Mouse (Mus musculus) urinary bladder, postnatal 4 days (tissue): ENCODE results near the gene Mrpl54.

ENCODE experiments used
- DNase-seq, 2 experiments: peaks; one replicate each; pipeline ENCODE4 v3.0.0; 2021 to 2022; ENCODE audit warnings: low spot score in 2 of 2

Gene Mrpl54

GRCm38 (mm10) chr10:81294442-81294841 is 27.7 kb upstream of the Mrpl54 start:
- no peak for DNase-seq

- no peak for DNase-seq
Observed at GRCm38 (mm10) chr10:81293334-81294030, 26.7 kb upstream of the Mrpl54 start.

DNA sequence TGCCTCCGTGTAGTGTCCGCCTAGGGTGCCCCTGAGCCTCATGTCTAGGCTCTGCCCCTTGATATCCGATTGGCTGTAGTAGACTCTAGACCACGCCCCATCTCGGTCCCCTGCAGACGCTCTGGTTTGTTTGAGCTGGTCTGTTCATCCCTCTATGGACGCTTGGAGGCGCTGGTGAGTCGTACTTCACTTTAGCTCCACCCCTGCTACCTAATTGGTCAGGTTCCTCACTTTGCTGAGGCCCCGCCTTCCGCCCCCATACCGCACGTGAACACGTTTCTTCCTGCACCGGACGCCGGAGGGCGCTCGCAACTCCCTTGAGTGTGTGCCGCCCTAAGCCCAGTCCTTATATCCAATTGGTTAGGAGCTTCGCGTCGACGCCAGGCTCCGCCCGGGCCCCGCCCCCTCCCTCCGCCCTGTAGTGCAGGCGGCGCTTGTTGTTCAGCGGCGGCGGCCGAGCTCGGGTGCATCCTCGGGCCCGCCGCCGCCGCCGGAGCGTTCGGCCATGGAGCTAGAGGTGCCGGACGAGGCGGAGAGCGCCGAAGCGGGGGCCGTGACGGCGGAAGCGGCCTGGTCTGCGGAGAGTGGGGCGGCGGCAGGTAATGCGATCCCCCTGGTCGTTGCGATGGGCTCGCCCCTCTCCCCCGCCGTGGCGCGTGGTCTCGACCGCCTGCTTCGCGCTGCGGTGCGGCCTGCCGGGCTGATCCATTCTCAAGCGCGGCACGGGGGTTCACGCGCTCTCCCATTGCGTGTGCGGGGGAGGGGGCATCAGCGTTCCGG is 26.0 kb upstream of the Mrpl54 start, which contains the start of gene Pip5k1c:
Gene Pip5k1c (plus strand): TSS at position 410 of the 780 bp plus-strand sequence.
- DNase-seq: peak; percentile 98 to 99

- no peak for DNase-seq
Observed at GRCm38 (mm10) chr10:81291511-81292104, 24.9 kb upstream of the Mrpl54 start, which contains the start of gene Tjp3. Tjp3 (minus strand) TSS chr10:81291581.

DNA sequence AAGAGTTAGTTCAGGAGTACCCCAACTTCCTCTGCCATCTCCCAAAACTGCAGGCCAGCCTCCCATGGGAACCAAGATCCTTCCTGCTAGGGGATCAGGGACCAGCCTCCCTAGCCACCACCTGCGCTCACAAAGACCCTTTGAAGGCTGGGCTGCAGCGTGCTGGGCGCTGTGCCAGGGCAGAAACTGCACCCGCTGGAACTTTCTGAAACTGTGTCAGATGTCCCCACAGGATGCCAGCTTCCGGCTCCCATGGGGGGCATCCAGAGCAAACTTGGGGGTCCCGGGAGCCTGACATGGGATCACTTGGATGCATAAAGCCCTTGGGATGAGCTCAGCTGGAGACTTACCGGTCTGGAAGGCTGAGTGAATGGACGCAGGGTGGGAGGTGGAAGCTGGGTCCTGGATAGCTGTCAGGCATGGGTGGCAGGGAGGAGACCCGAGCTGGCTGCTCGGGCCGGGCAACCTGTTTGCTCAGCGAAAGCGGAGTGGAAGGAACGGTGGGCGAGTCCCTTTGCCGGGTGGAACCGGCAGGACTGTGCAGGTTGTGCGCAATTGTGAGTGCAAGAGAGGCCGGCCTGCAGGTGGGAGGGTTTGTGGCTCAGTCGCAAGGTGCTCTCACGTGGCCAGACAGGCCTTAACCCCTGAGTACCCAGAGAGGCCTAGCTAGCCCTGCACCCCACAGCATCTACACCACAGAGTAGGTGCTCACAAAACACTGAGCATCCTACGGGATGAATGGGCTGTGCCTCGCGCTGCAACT is 24.1 kb upstream of the Mrpl54 start:
- no peak for DNase-seq

- no peak for DNase-seq
Observed at GRCm38 (mm10) chr10:81289811-81290210, 23.1 kb upstream of the Mrpl54 start.

- no peak for DNase-seq
Observed at GRCm38 (mm10) chr10:81289278-81289677, 22.5 kb upstream of the Mrpl54 start.

GRCm38 (mm10) chr10:81288601-81289000 is 21.9 kb upstream of the Mrpl54 start:
- no peak for DNase-seq

GRCm38 (mm10) chr10:81287513-81288157 is 20.9 kb upstream of the Mrpl54 start:
- peak in 1 of 2 experiments; percentile 75 for DNase-seq

- no peak for DNase-seq
Observed at GRCm38 (mm10) chr10:81286586-81286985, 19.9 kb upstream of the Mrpl54 start.

DNA sequence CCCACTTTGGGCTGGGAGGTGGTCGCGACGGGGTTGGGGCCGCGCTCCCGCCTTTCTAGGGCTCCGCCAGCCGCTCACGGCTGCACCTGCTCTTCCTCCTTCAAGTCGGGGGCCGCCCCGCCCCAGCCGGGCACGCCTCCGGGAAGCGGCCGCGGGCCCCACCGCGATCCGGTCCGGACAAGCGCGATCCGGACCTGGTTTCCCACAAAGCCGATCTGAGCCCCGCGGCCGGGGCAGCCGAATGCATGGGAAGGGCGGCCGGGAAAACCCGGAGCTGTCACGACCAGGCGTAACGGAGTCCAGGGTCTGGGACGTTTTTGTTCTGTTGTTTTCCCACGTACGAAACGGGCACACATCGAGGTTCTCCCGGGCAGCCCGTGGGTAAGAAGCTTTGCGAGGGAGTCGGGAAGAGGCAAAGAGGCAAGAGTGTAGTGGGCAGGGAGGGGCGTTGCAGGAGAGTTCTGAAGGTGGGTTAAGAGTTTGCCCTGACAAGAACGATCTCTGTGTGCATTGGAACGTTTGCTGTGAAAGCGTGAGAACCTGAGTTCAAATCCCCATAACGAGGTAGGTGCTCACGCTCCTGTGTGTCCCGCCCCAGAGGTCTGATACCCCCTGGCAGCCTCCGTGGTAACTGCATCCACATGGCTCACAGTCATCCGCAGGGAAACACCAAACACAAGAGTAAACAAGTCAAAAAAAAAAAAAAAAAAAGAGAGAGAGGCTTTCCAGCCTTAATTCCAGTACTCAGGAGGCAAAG is 19.1 kb upstream of the Mrpl54 start:
- peak; percentile 86 to 94 for DNase-seq

DNA sequence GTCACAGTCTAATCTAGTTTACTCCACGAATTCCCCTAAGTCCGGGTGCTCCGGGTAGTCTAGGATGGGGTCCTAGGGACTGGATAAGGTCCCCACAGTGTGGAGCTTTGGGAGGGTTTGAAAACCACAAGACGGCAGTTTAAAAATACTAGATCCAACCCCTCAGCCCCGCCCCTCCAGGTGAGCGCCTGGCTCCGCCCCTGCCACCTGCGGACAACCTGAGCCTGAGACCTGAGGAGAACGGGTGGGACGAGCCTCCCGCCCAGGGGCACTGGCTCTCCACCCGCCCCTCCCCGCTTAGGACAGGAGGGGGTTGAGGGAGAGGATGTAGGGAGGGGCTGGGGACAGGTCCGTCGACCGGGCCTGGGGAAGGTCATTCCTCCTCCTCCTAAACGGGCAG is 18.0 kb upstream of the Mrpl54 start:
- no peak for DNase-seq

GRCm38 (mm10) chr10:81284189-81284588 is 17.5 kb upstream of the Mrpl54 start:
- no peak for DNase-seq

DNA sequence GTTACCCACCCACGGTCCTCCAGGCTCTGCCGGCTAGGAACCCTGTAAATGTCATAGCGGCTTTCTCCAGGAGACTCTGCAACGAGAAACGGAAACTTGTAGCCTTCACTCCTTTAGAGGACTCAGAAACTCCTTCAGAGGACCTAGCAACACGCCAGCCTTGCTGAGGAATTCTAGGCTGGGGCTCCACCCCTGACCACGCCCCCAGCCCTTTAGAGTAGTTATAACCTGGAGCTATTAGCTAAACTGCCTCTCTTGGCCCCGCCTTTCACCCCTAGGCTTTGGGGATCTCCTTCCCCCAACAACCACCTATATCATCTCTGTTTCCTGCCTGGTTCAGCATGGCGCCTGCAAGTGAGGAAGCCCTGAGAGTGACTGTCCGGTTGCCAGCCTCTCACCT is 12.8 kb upstream of the Mrpl54 start:
- no peak for DNase-seq

GRCm38 (mm10) chr10:81277676-81278075 is 10.9 kb upstream of the Mrpl54 start:
- DNase-seq: no peak

DNA sequence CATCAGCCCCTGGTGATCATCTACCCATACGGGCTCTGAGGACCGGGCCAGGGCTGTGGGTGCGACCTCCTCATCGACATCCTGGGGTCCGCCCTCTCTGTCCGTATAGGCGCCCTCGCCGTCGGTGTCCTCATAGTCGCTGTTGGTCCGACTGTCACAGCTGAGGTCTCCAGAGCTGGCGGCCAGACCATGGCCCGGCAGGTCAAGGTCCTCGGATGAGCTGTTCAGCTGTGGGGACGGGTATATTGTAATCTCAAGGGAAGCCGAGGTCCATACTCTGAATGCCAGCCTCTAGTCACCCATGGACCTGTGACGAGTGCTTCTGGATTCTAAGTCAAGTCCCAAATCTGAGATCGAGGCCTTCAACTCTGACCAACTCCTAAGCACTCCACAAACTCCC is 7.1 kb upstream of the Mrpl54 start:
- no peak for DNase-seq

DNA sequence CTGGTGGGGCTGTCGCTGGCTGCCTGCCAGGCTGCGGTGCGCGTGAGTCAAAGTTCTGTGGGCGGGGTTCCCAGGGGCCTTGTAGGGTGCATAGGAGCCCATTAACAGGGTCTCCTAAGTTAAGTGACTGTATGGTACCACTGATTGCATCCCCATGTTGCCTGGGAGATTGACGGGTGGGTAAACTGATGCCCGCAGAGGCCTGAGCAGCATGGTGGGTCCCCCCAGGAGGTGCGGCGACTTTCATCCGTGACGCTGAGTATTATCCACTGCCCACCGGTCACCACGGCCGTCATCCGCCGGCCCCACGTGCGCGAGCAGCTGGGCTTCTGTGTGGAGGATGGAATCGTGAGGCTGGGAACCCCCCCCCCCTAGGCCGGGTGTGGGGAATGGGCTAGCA is 5.6 kb upstream of the Mrpl54 start:
- no peak for DNase-seq

DNA sequence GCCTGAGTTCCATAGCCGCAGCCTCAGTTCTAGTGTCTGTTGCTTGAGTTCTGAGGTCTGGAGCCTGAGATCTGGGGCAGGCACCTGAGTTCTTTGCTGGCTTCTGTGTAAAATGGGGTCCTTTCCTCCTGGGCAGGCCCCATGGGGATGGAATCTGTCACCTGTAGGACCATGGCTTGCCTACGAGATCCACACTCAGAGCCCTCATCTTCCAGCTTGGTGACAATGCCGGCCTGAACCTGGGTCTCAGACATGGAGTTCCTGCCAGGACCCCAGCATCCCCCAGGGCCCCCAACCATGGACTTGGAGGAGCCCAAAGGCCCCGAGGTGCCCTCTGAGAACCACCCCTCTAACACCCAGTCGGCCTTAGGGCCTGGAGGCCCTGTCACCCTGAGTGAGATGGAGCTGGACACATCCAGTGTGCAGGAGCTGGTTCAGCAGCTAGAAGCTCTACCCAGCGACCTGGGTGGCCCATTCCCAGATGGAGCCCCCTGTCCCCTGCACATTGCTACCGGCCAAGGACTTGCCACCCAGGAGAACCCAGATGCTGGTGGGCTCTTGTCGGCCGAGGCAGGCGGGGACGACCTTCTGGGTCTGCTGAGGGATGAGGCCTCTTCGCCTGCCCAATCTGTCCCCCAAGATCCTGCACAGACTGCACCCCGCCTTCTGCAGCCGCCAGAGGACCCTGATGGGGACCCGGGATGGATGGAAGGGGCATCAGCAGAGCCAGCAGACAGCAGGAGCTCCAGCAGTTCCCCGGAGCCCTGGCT is 2.1 kb upstream of the Mrpl54 start:
- no peak for DNase-seq

DNA sequence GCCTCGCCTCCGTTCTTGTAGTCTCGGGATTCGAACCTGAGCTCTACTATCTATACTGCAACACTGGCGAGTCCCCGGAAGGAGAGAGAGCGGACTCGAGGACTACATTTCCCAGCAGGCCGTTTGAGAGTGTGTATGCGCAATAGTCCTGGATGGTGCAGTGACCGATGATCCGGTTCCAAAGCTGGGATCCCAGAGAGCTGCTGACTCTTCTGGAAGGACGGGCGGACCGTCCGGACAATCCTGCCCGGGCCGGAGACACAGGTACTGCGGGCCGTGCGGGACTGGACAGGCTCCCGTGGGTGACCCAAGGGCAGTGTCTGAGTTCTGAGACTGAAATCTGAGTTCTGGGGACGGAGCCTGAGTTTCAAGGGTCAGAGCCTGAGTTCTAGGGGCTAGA is 1.3 kb upstream of the Mrpl54 start:
- DNase-seq: peak; percentile 74 to 77

- no peak for DNase-seq
Observed at GRCm38 (mm10) chr10:81265540-81265939, 1.2 kb downstream of the Mrpl54 start.
